Mouse (Mus musculus) ZHBTc4 (cell line): ENCODE results near the gene Olfr209.
"Not testable (repeated sequence)": the region's sequence is repeated elsewhere in the genome, so short reads cannot be mapped to it uniquely, and the experiment has no call there.

Experiments
- DNase-seq: peaks from one replicate; pipeline ENCODE4 v3.0.0-alpha.2; 2011; ENCODE audit warnings: low read depth, low spot score

Gene Olfr209

GRCm38 (mm10) chr16:59363893-59364292 lies at the start of gene Olfr209:
Olfr209 (minus strand) TSS chr16:59363993.
- DNase-seq: no peak

GRCm38 (mm10) chr16:59413475-59413874 lies 49.7 kb upstream of the Olfr209 start:
- no peak for DNase-seq

DNA sequence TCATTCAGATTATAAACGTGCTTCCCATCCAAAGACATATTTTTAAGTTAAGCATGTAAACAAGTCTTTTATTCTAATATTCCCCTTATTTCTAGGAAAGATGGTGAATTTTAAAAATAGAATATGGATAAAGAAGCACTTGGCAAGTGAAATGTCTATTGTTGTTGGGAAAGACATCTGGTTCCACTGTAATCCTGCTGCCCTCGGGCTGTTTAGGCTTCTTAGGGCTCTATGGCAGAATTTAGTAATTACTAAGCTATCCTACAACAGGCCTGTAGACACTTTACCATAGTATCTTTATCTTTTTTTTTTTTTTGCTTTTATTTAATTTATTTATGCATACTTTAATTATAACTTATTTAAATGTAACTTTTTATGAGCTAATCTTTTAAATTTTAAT lies 46.0 kb upstream of the Olfr209 start:
- no peak for DNase-seq

GRCm38 (mm10) chr16:59409341-59409748 lies 45.6 kb upstream of the Olfr209 start:
- DNase-seq: no peak

GRCm38 (mm10) chr16:59407032-59407431 lies 43.2 kb upstream of the Olfr209 start, which contains the start of gene Gabrr3:
Gabrr3 (plus strand) TSS chr16:59407332.
- DNase-seq: no peak

- DNase-seq: no peak
These were observed 41.0 kb upstream of the Olfr209 start for GRCm38 (mm10) chr16:59404798-59405197.

DNA sequence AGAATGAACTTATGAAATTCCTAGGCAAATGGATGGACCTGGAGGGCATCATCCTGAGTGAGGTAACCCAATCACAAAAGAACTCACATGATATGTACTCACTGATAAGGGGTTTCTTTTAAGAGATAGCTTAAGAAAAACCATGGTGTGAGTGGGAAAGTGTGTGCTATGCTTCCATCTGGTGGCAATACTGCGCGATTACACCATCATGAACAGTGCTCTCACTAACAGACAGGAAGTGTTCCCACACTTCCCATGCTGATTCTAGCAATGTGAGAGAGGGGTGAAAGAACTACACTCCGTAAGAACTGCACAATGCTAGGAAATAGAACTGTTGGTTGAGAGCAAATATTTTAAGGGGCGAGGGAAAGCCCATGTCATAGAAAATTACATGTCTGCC lies 39.9 kb upstream of the Olfr209 start:
- DNase-seq: peak; percentile 48

DNA sequence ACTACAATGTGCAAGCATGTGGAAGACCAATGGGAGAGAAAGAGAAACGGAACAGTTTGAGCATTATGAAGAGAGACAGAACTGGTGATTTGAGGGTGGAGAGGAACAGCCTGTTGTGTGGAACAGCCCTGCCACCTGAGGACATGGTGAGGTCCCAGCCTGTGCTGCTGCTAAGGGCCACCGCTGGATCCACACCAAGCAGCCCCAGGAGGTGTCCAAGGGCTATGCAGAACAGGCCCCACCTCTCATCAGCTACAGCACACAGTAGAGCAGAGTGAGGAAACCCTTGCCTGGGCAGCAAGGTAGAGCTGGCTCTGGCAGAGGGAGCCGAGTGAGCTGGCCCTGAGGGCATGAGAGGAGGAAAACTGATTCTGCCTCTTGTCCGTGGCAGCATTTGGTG lies 38.2 kb upstream of the Olfr209 start:
- DNase-seq: no peak

GRCm38 (mm10) chr16:59401102-59401501 lies 37.3 kb upstream of the Olfr209 start:
- peak; percentile 25 for DNase-seq

GRCm38 (mm10) chr16:59393300-59393699 lies 29.5 kb upstream of the Olfr209 start:
- no peak for DNase-seq

DNA sequence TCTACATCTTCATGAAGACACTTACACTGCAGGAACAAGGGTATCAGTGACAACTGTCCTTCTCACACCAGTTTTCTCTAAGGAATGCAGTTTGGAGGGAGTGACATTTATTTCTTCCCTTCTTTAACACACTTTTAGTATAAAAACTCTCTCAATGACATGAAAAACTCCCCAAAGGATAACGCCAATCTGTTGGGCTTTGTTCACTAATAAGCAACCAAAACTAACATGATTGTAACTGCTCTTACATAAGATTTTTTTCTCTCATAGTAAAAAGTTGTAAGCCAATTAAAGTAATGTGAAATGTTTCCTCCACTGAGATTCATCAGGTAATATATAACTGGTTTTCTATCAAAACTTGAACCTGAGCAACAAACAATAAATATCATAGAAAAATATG lies 14.6 kb downstream of the Olfr209 start, which contains the start of gene Olfr206:
Gene Olfr206, minus strand, starts transcription at position 101 of the 400 bp plus-strand sequence.
- no peak for DNase-seq

DNA sequence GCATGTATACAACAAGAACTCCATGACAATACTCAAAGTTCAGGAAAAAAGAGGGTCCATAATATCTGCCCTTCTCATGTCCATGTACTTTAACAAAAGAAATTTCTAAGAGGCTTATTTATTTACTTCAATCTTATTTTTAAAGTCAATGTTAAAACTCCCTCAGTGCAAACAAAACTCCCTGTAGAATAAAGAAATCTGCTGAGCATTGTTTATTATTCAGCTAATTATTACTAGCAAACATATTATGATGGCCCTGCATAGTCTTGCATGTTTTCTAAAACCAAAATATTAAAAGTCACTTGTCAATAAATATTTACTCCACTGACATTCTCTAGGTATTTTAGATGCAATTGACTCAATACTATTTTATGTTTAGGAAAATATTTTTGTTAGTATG lies 32.8 kb downstream of the Olfr209 start, which contains the start of gene Olfr205:
Gene Olfr205, minus strand, starts transcription at position 101 of the 400 bp plus-strand sequence.
- no peak for DNase-seq

DNA sequence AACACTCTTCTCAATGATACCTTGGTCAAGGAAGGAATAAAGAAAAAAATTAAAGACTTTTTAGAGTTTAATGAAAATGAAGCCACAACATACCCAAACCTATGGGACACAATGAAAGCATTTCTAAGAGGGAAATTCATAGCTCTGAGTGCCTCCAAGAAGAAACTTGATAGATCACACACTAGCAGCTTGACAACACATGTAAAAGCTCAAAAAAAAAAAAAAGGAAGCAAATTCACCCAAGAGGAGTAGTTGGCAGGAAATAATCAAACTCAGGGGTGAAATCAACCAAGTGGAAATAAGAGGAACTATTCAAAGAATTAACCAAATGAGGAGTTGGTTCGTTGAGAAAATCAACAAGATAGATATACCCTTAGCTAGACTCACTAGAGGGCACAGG lies 40.5 kb downstream of the Olfr209 start:
- not testable (repeated sequence) for DNase-seq

GRCm38 (mm10) chr16:59318148-59318547 lies 45.6 kb downstream of the Olfr209 start, which contains the start of gene Olfr204:
Olfr204 (minus strand) TSS chr16:59318248.
- DNase-seq: no peak
